Mouse (Mus musculus) adrenal gland, adult 8-10 months (tissue): ENCODE results near the gene Olfr491. TPM values are rescaled to one million over a fixed set of nuclear protein-coding genes. Genes with fewer than 3 reads are reported as not detected.

Experiments
- DNase-seq: peaks from one replicate; pipeline ENCODE4 v3.0.0; 2022
- total RNA-seq, 4 experiments: library from RNA; stranded (reverse); gene quantifications; 2 replicates each; pipeline ENCODE4 v1.2.4; 2022

Gene Olfr491
- not detected for total RNA-seq

DNA sequence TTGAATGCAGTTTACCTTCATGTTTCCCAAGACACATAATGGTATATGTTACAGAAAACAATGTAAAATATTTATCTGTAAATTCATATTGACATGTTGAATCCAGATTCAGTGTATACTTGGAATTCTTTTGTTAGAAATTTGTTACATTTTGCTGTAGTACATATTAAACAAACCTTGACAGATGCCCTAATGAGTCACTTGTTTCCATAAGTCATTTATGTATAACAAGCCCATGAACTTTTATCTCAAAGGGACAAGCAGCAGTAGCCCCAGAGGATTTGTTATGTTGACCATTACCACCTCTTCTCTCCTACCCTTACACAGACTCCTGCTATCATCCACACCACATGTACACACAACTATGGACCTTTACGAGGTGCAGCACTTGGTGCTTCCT lies at the start of gene Olfr491:
Gene Olfr491, plus strand, starts transcription at position 301 of the 400 bp plus-strand sequence.
- no peak for DNase-seq

DNA sequence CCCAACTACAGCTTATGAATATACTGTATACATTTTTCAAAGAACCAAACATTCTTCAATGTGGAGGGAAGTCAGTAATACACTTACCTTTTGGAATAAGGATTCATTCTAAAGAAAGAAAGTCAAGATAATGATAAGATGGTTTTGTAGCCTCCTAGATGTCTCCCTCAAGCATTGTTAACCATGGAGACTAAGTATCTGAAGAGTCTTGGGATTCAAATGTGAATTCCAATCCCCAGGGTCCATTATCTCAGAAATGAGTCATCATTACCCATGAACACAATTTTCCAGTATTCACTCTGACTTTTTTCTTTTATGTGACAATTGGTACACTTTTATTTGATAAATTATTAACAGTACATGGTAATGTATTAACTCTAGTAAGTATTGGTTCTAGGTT lies 24.4 kb upstream of the Olfr491 start, which contains the start of gene Olfr490:
Gene Olfr490, minus strand, starts transcription at position 101 of the 400 bp plus-strand sequence.
- no peak for DNase-seq

DNA sequence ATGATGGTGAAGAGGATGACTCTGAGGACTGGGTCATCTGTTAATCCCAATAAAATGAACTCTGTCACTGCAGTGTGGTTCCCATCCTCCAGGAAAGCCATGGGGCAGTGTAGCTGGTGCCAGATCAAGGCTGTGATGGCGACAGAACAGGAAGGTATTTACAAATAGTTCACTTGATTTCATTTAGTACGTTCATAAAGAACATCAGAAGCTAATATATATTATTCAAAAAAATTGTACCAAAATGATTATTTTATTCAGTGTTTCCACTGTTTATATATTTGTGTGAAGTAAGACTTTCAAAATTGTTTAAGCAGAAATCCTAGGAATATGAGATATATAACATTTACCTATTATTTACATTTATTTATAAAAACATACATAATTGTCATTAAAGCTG lies 10.3 kb downstream of the Olfr491 start, which contains the start of gene Olfr492:
Gene Olfr492, minus strand, starts transcription at position 101 of the 400 bp plus-strand sequence.
- no peak for DNase-seq

DNA sequence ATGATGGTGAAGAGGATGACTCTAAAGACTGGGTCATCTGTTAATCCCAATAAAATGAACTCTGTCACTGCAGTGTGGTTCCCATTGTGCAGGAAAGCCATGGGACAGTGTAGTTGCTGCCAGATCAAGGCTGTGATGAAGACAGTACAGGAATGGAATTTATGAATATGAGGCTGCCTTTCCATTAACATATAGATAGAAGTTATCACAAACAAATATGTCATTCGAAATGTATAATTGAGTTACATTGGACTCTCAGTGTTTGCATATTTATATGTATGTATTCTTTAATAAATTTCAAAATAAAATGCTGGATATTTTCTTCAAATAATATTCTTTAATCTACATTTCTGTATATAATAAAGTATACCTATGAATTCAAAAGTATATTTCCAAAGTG lies 33.6 kb downstream of the Olfr491 start, which contains the start of gene Olfr493:
Gene Olfr493, minus strand, starts transcription at position 101 of the 400 bp plus-strand sequence.
- no peak for DNase-seq

DNA sequence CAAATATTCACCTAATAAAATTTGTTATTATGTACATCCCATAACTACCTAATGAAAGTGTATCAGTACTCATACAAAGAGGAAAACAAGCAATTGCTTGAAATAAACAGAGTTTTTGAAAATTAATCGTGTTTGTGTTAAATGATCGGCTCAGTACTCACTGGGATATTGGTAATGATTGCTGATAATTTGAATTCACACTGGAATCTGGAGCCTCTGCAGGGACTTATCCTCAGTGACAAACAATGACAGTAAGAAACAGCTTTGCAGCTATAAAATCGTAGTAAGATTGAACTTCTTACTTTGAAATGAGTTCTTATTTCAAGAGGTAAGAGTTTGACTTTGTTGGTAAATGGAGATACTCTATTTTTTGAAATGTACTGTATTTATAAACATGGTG lies 51.8 kb downstream of the Olfr491 start, which contains the start of gene Olfr494:
Gene Olfr494, plus strand, starts transcription at position 301 of the 400 bp plus-strand sequence.
- no peak for DNase-seq

Other genes starting within 250 kb of the Olfr491 start
- not detected for gene Olfr480, start 246.1 kb upstream of the Olfr491 start, total RNA-seq
- gene Olfr481, start 233.6 kb upstream of the Olfr491 start, total RNA-seq = not detected
- 1 to 10 TPM; 1.2 to 1.8 (median 1.7) TPM for gene Olfr482, start 215.9 kb upstream of the Olfr491 start, total RNA-seq
- not detected for gene Olfr483, start 212.6 kb upstream of the Olfr491 start, total RNA-seq
- gene Olfr484, start 186.0 kb upstream of the Olfr491 start, total RNA-seq = not detected
- not detected for gene Olfr485, start 153.6 kb upstream of the Olfr491 start, total RNA-seq
- not detected for gene Olfr486, start 140.7 kb upstream of the Olfr491 start, total RNA-seq
- gene Olfr487, start 98.8 kb upstream of the Olfr491 start, total RNA-seq = not detected
- not detected for gene Olfr488, start 55.1 kb upstream of the Olfr491 start, total RNA-seq
- not detected for gene Olfr490, start 24.5 kb upstream of the Olfr491 start, total RNA-seq
- not detected for gene Olfr492, start 10.2 kb downstream of the Olfr491 start, total RNA-seq
- not detected for gene Olfr493, start 33.5 kb downstream of the Olfr491 start, total RNA-seq
- not detected for gene Olfr494, start 51.9 kb downstream of the Olfr491 start, total RNA-seq
- gene Olfr495, start 79.7 kb downstream of the Olfr491 start, total RNA-seq = not detected
- gene Olfr497, start 107.0 kb downstream of the Olfr491 start, total RNA-seq = not detected
- not detected for gene Olfr498, start 151.9 kb downstream of the Olfr491 start, total RNA-seq
- gene Olfr502, start 211.6 kb downstream of the Olfr491 start, total RNA-seq = not detected
- not detected for gene Olfr503, start 231.1 kb downstream of the Olfr491 start, total RNA-seq